Mouse (Mus musculus) spleen, adult 2 months (tissue): ENCODE results near the gene Hmcn2.

Source experiments
- CTCF ChIP-seq: fragments of 200-500 bp; IDR thresholded peaks from 2 replicates; pipeline ENCODE4 v1.5.1; 2011; ENCODE audit warnings: mild to moderate bottlenecking, inconsistent platforms; ENCODE audit not compliant: insufficient read depth, insufficient read length, insufficient replicate concordance; ENCODE audit errors: extremely low read depth
- POLR2A ChIP-seq: fragments of 200-500 bp; IDR thresholded peaks from 2 replicates; pipeline ENCODE4 v1.6.1; 2011; ENCODE audit warnings: low read depth, low read length, inconsistent platforms

- TF ChIP-seq CTCF (no peak), POLR2A (no peak)
Observed at GRCm38 (mm10) chr2:31356771-31357170, 42.6 kb downstream of the Hmcn2 start.
